Mouse (Mus musculus) frontal cortex, postnatal 14 days (tissue): Measurements from ENCODE around the gene Gpr88.
"Not testable (repeated sequence)": the region's sequence is repeated elsewhere in the genome, so short reads cannot be mapped to it uniquely, and the experiment has no call there.

Source experiments
- DNase-seq, 2 experiments: peaks; one replicate each; pipeline ENCODE4 v3.0.0; 2022; ENCODE audit warnings: low spot score in 2 of 2

Gene Gpr88

GRCm38 (mm10) chr3:116242685-116243084 is 10.6 kb downstream of the Gpr88 start:
- no peak for DNase-seq

GRCm38 (mm10) chr3:116237527-116237926 is 15.8 kb downstream of the Gpr88 start:
- no peak for DNase-seq

- DNase-seq = no peak
These were observed 16.4 kb downstream of the Gpr88 start for GRCm38 (mm10) chr3:116236856-116237255.

- no peak for DNase-seq
These were observed 19.8 kb downstream of the Gpr88 start for GRCm38 (mm10) chr3:116233515-116233914.

- DNase-seq = no peak
These were observed 20.5 kb downstream of the Gpr88 start for GRCm38 (mm10) chr3:116232763-116233162.

GRCm38 (mm10) chr3:116229336-116229735 is 24.0 kb downstream of the Gpr88 start:
- no peak for DNase-seq

GRCm38 (mm10) chr3:116228360-116229245 is 24.7 kb downstream of the Gpr88 start:
- DNase-seq = no peak

GRCm38 (mm10) chr3:116227383-116227782 is 25.9 kb downstream of the Gpr88 start:
- no peak for DNase-seq

GRCm38 (mm10) chr3:116226915-116227314 is 26.4 kb downstream of the Gpr88 start:
- no peak for DNase-seq

- DNase-seq = no peak
These were observed 30.6 kb downstream of the Gpr88 start for GRCm38 (mm10) chr3:116222511-116223243.

- no peak for DNase-seq
These were observed 31.7 kb downstream of the Gpr88 start for GRCm38 (mm10) chr3:116221686-116222010.

GRCm38 (mm10) chr3:116220980-116221685 is 32.2 kb downstream of the Gpr88 start:
- no peak for DNase-seq

GRCm38 (mm10) chr3:116217398-116217797 is 35.9 kb downstream of the Gpr88 start:
- not testable (repeated sequence) for DNase-seq

GRCm38 (mm10) chr3:116216261-116216660 is 37.0 kb downstream of the Gpr88 start:
- DNase-seq = no peak

GRCm38 (mm10) chr3:116211639-116212038 is 41.7 kb downstream of the Gpr88 start:
- no peak for DNase-seq

- no peak for DNase-seq
These were observed 42.6 kb downstream of the Gpr88 start for GRCm38 (mm10) chr3:116210720-116211121.

GRCm38 (mm10) chr3:116209214-116209613 is 44.1 kb downstream of the Gpr88 start:
- DNase-seq = no peak

GRCm38 (mm10) chr3:116206306-116206834 is 46.9 kb downstream of the Gpr88 start:
- DNase-seq = no peak

GRCm38 (mm10) chr3:116205346-116206219 is 47.7 kb downstream of the Gpr88 start:
- no peak for DNase-seq

GRCm38 (mm10) chr3:116204643-116205042 is 48.7 kb downstream of the Gpr88 start:
- no peak for DNase-seq

- no peak for DNase-seq
These were observed 49.4 kb downstream of the Gpr88 start for GRCm38 (mm10) chr3:116203942-116204341.
